ENCODE assay signal across 8 mouse cellular contexts in genomic region chr16:16358481-16359100, GRCm38 (mm10). TPM values are rescaled to one million over a fixed set of nuclear protein-coding genes. Genes with fewer than 3 reads are reported as not detected.
A peak's percentile ranks its signal among the peaks of the same experiment; 100 is the strongest.
DNase-seq lines count a peak whose midpoint lies in the region; ATAC-seq and TF ChIP-seq lines count a peak whose summit lies in the region.

Dnm1l (minus strand) TSS chr16:16358959.

- TF ChIP-seq CTCF in kidney, postnatal 0 days (IDR thresholded peaks at IDR 0.05; ENCODE audit: low read depth) = peak; percentile 53

- H3K4me3 ChIP-seq in heart, embryonic 12.5 days = peak within 1 kb of the TSS; percentile 74
- H3K4me3 ChIP-seq in kidney, postnatal 0 days (replicated peaks; ENCODE audit: low read depth, low read length) = peak within 1 kb of the TSS; percentile 85
- peak within 1 kb of the TSS; percentile 90 for H3K4me3 ChIP-seq in liver, embryonic 11.5 days (ENCODE audit: low read depth, low read length)
- H3K4me3 ChIP-seq in stomach, embryonic 14.5 days (ENCODE audit: low read depth, low read length) = peak within 1 kb of the TSS; percentile 91

- no peaks in the 10 kb centered on the region for H3K9me3 ChIP-seq in heart, embryonic 12.5 days (replicated peaks)
- no peaks in the 10 kb centered on the region for H3K9me3 ChIP-seq in kidney, postnatal 0 days (replicated peaks; ENCODE audit: low read length)
- no peaks in the 10 kb centered on the region for H3K9me3 ChIP-seq in liver, embryonic 11.5 days (ENCODE audit: control insufficient read depth, low read length)
- H3K9me3 ChIP-seq in stomach, embryonic 14.5 days (ENCODE audit: control insufficient read depth, low read depth, low read length) = no peaks in the 10 kb centered on the region

- peak within 1 kb of the TSS; percentile 94 for H3K27ac ChIP-seq in heart, embryonic 12.5 days (ENCODE audit: poor library complexity, severe bottlenecking)
- H3K27ac ChIP-seq in kidney, postnatal 0 days = peak within 1 kb of the TSS; percentile 93
- peak within 1 kb of the TSS; percentile 92 for H3K27ac ChIP-seq in liver, embryonic 11.5 days (ENCODE audit: low read depth, low read length)
- peak within 1 kb of the TSS; percentile 88 for H3K27ac ChIP-seq in stomach, embryonic 14.5 days (ENCODE audit: low read length)

- peak within 1 kb of the TSS; percentile 70 for H3K4me2 ChIP-seq in heart, embryonic 12.5 days
- H3K4me2 ChIP-seq in kidney, postnatal 0 days (ENCODE audit: low read length) = peak within 1 kb of the TSS; percentile 64
- H3K4me2 ChIP-seq in liver, embryonic 11.5 days = peak within 1 kb of the TSS; percentile 82
- peak within 1 kb of the TSS; percentile 63 for H3K4me2 ChIP-seq in stomach, embryonic 14.5 days (replicated peaks; ENCODE audit: low read depth, low read length)

- peak; percentile 99 for ATAC-seq in erythroid progenitor cell, adult 5-6 weeks (replicated peaks; ENCODE audit: low FRiP score, poor library complexity, severe bottlenecking)
- ATAC-seq in heart, embryonic 12.5 days (ENCODE audit: insufficient number of reproducible peaks, low FRiP score) = peak; percentile 99
- peak; percentile 99 for ATAC-seq in kidney, postnatal 0 days (replicated peaks; ENCODE audit: low FRiP score, low read depth)
- ATAC-seq in liver, embryonic 11.5 days (replicated peaks; ENCODE audit: low FRiP score) = peak; percentile 100
- peak; percentile 99 for ATAC-seq in stomach, embryonic 14.5 days (ENCODE audit: insufficient number of reproducible peaks, insufficient read depth, low FRiP score, low read depth)

- under 1% methylated on average over 55 of the region's 55 CpGs for WGBS in heart, embryonic 12.5 days
- under 1% methylated on average over 55 of the region's 55 CpGs for WGBS in kidney, postnatal 0 days
- WGBS in liver, embryonic 11.5 days = under 1% methylated on average over 55 of the region's 55 CpGs
- under 1% methylated on average over 55 of the region's 55 CpGs for WGBS in stomach, embryonic 14.5 days

- peak; percentile 93 for DNase-seq in CD4-positive helper T cell, adult 2 months (ENCODE audit: low read depth, low spot score)
- DNase-seq in brain, embryonic 18.5 days (ENCODE audit: low read depth, low spot score) = peak; percentile 84
- peak; percentile 96 for DNase-seq in kidney, postnatal 0 days (ENCODE audit: low spot score)
- peak; percentile 86 for DNase-seq in liver, embryonic 11.5 days (ENCODE audit: low spot score)
- peak; percentile 92 for DNase-seq in naive thymus-derived CD4-positive, alpha-beta T cell, adult 2 months (ENCODE audit: low read depth)

- H3K27me3 ChIP-seq in heart, embryonic 12.5 days (replicated peaks) = no peaks in the 10 kb centered on the region
- H3K27me3 ChIP-seq in kidney, postnatal 0 days (ENCODE audit: insufficient read depth, low read length) = no peaks in the 10 kb centered on the region
- no peaks in the 10 kb centered on the region for H3K27me3 ChIP-seq in liver, embryonic 11.5 days (replicated peaks; ENCODE audit: control insufficient read depth, insufficient read depth, low read length)
- no peaks in the 10 kb centered on the region for H3K27me3 ChIP-seq in stomach, embryonic 14.5 days (ENCODE audit: control insufficient read depth, insufficient read depth, low read length)

- peaks cover 7% of the 10 kb centered on the region; the same call in 1 of the 2 replicates for H3K4me1 ChIP-seq in heart, embryonic 12.5 days (replicated peaks)
- H3K4me1 ChIP-seq in kidney, postnatal 0 days (replicated peaks; ENCODE audit: insufficient read depth, low read length) = no peaks in the 10 kb centered on the region
- H3K4me1 ChIP-seq in liver, embryonic 11.5 days (replicated peaks; ENCODE audit: control insufficient read depth, insufficient read depth, low read length) = no peaks in the 10 kb centered on the region; the same call in 1 of the 2 replicates
- no peaks in the 10 kb centered on the region for H3K4me1 ChIP-seq in stomach, embryonic 14.5 days (ENCODE audit: control insufficient read depth, insufficient read depth, low read length)

- 0 out of 2 replicates have a peak, but pooled peaks cover 2% of the 10 kb centered on the region for H3K36me3 ChIP-seq in heart, embryonic 12.5 days
- H3K36me3 ChIP-seq in kidney, postnatal 0 days (ENCODE audit: insufficient read depth, low read length) = no peaks in the 10 kb centered on the region
- no peaks in the 10 kb centered on the region for H3K36me3 ChIP-seq in liver, embryonic 11.5 days (ENCODE audit: control insufficient read depth, insufficient read depth, low read length)
- no peaks in the 10 kb centered on the region for H3K36me3 ChIP-seq in stomach, embryonic 14.5 days (ENCODE audit: control insufficient read depth, insufficient read depth, low read length)

- H3K9ac ChIP-seq in heart, embryonic 12.5 days = peak within 1 kb of the TSS; percentile 83
- peak within 1 kb of the TSS; percentile 81 for H3K9ac ChIP-seq in kidney, postnatal 0 days (ENCODE audit: low read depth, low read length)
- peak within 1 kb of the TSS; percentile 91 for H3K9ac ChIP-seq in liver, embryonic 11.5 days (ENCODE audit: low read depth, low read length)
- H3K9ac ChIP-seq in stomach, embryonic 14.5 days (replicated peaks; ENCODE audit: low read depth, low read length) = peak within 1 kb of the TSS; percentile 69

RNA-seq across cellular contexts. Expression of gene Dnm1l, which starts in this region (rescaled TPM):
- total RNA-seq in erythroid progenitor cell, adult 5-6 weeks (2015; ENCODE audit: low replicate concordance) = 34.0 and 41.4 TPM in 2 replicates
- 31.9 and 49.2 TPM in 2 replicates for total RNA-seq in erythroid progenitor cell, adult 5-6 weeks (2017; ENCODE audit: low replicate concordance)
- 74.7 and 78.2 TPM in 2 replicates for polyA plus RNA-seq in heart, embryonic 12.5 days (2016; fragmentation: Nextera tagmentation; extraction: Ambion mirVana)
- 42.6 and 50.8 TPM in 2 replicates for polyA plus RNA-seq in kidney, postnatal 0 days (2015; fragmentation: Nextera tagmentation; extraction: Ambion mirVana)
- polyA plus RNA-seq in liver, embryonic 11.5 days (2014; fragmentation: Nextera tagmentation; extraction: Ambion mirVana) = 52.9 and 55.1 TPM in 2 replicates
- 67.2 and 67.5 TPM in 2 replicates for polyA plus RNA-seq in stomach, embryonic 14.5 days (2014; fragmentation: Nextera tagmentation; extraction: Ambion mirVana)

Comparison
In these comparisons a context has a peak if more than half of its experiments do, and no peak if none do; other contexts are left out.
1. Peak in every context shown above with its lines: DNase-seq, ATAC-seq, H3K4me3 ChIP-seq and H3K27ac ChIP-seq.